Mouse (Mus musculus) lung, adult 2 months (tissue): ENCODE data around the gene Vmn2r3.
"Not testable (repeated sequence)": the region's sequence is repeated elsewhere in the genome, so short reads cannot be mapped to it uniquely, and the experiment has no call there.

Experiments used
- CTCF ChIP-seq: fragments of 200-500 bp; IDR thresholded peaks from 2 replicates; pipeline ENCODE4 v1.5.1; 2011; ENCODE audit warnings: mild to moderate bottlenecking, low read length, control low read depth; ENCODE audit not compliant: insufficient read depth
- POLR2A ChIP-seq: fragments of 200-500 bp; IDR thresholded peaks from 2 replicates; pipeline ENCODE4 v1.6.1; 2011; ENCODE audit warnings: low read depth, mild to moderate bottlenecking, control low read depth, low read length, borderline replicate concordance; ENCODE audit errors: extremely low read depth

DNA sequence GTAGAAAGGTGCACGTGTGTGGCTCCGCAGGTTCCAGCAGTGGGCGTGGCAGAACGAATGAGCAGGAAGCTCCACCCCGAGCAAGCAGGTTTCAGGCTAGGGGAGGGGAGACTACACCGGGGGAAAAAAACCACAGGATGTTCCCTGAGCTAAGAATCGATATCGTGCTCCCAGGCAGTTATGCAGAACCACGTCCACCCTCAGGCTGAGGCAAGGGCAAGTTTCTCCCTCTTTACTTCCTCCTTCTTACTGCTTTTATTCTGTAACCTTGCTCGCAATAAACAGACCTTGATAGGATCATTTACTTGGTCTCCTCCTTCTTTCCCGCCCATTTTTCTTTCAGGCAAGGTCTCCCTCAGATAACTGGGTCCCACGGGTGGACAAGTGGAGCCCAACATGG is 55.9 kb downstream of the Vmn2r3 start:
- not testable (repeated sequence) for TF ChIP-seq POLR2A, CTCF
